Mouse (Mus musculus) lung, embryonic 14.5 days (tissue): ENCODE data around the gene Zc3hav1l. TPM values are rescaled to one million over a fixed set of nuclear protein-coding genes. Genes with fewer than 3 reads are reported as not detected.
A peak's percentile ranks its signal among the peaks of the same experiment; 100 is the strongest.

Experiments used
- ATAC-seq: fragments of 200-750 bp; cut with Nextera tagmentation; 2 replicates; pipeline ENCODE4 v1.8.0; 2017; ENCODE audit warnings: mild to moderate bottlenecking, moderate TSS enrichment, moderate library complexity; ENCODE audit not compliant: insufficient read depth
- DNase-seq: peaks from one replicate; pipeline ENCODE4 v3.0.0-alpha.2; 2015
- H3K27ac ChIP-seq: fragments of 300-500 bp; sonication (generic); 2 replicates; pipeline ENCODE4 v1.5.1; 2014; ENCODE audit warnings: low read depth, mild to moderate bottlenecking, moderate library complexity
- H3K27me3 ChIP-seq: fragments of 300-500 bp; sonication (generic); 2 replicates; pipeline ENCODE4 v1.6.1; 2014; ENCODE audit warnings: low read length, control low read depth; ENCODE audit not compliant: insufficient read depth
- H3K36me3 ChIP-seq: fragments of 300-500 bp; sonication (generic); 2 replicates; pipeline ENCODE4 v1.6.1; 2014; ENCODE audit warnings: control low read depth; ENCODE audit not compliant: insufficient read depth
- H3K4me1 ChIP-seq: fragments of 300-500 bp; sonication (generic); 2 replicates; pipeline ENCODE4 v1.6.1; 2014; ENCODE audit warnings: antibody characterized with exemption, control low read depth; ENCODE audit not compliant: insufficient read depth
- H3K4me2 ChIP-seq: fragments of 300-500 bp; sonication (generic); 2 replicates; pipeline ENCODE4 v1.6.1; 2014; ENCODE audit warnings: mild to moderate bottlenecking
- H3K4me3 ChIP-seq: fragments of 300-500 bp; sonication (generic); 2 replicates; pipeline ENCODE4 v1.5.1; 2014; ENCODE audit warnings: low read depth, low read length
- H3K9ac ChIP-seq: fragments of 300-500 bp; sonication (generic); 2 replicates; pipeline ENCODE4 v1.6.1; 2014
- H3K9me3 ChIP-seq: fragments of 300-500 bp; sonication (generic); 2 replicates; pipeline ENCODE4 v1.6.1; 2016; ENCODE audit warnings: low read depth, low read length, control low read depth
- CTCF ChIP-seq: IDR thresholded peaks from 2 replicates; pipeline ENCODE4 v1.5.1; 2016; ENCODE audit warnings: antibody characterized with exemption, low read depth
- WGBS: fragments of 180-500 bp; shearing (Covaris S2); extraction: QIAGEN DNeasy Blood & Tissue Kit; methylation state at CpG from one replicate; pipeline ENCODE4 v1.1.7; 2014; 5-methylcytosine and 5-hydroxymethylcytosine counted together
- polyA plus RNA-seq: library from polyadenylated mRNA; unstranded; fragments of >200 nt; fragmentation: Nextera tagmentation; extraction: Ambion mirVana; gene quantifications from 2 replicates; pipeline ENCODE4 v1.2.1, GENCODE M21; 2014

Zc3hav1l gene
- polyA plus RNA-seq, 1 experiment from 2014 or later, result 14.2 TPM

DNA sequence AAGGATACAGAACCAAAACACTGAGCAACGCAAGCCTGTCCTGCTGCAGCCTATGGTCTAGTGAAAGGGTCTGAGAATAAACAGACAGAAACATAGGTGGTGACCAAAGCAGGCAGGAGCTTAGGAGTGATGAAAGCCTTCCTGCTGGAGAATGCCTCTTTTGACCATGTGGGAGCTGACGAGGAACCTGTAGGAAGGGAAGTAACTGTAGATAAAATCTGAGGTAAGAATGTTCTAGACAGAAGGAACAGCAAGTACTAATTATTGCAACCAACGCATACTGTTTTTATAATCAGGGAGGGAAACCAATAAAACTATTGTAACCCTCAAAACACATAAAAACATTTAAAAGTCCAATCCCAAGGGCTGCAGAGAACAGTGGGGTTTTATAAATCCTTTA lies 54.9 kb downstream of the Zc3hav1l start:
- Histone ChIP-seq H3K9ac (no peak overlapping the region), H3K27me3 (no peaks in the 10 kb centered on the region), H3K27ac (no peak overlapping the region), H3K36me3 (no peaks in the 10 kb centered on the region; the same call in 1 of the 2 replicates), H3K4me2 (no peak overlapping the region), H3K9me3 (no peaks in the 10 kb centered on the region), H3K4me1 (no peaks in the 10 kb centered on the region), H3K4me3 (no peak overlapping the region)
- no peak for TF ChIP-seq CTCF
- WGBS, result 56% methylated on average over 3 of the region's 3 CpGs
- DNase-seq, result no peak
- no peak for ATAC-seq

DNA sequence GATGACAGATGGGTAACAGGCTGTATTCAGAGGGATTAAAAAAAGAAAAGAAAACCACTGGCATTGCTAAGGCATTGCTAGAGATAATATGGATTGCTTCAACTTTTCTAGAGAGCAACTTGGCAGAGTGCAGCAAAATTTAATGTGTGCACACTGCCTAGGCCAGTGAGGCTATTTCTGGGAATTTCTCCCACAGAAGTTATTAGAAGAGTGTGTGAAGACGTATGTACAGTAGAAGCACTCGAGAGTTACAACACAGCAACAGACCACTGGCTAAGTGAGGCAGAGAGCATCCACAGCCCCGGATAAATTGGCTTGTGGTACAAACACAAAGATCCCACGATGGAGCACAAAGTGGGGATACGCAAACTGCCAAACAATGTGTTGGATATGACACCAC lies 56.2 kb downstream of the Zc3hav1l start:
- no peak overlapping the region for H3K27ac ChIP-seq
- H3K27me3 ChIP-seq, result no peaks in the 10 kb centered on the region
- no peak for TF ChIP-seq CTCF
- H3K4me2 ChIP-seq, result no peak overlapping the region
- no peaks in the 10 kb centered on the region for H3K4me1 ChIP-seq
- H3K36me3 ChIP-seq, result no peaks in the 10 kb centered on the region
- ATAC-seq (no peak), DNase-seq (peak; percentile 34)
- no peak overlapping the region for H3K9ac ChIP-seq
- H3K9me3 ChIP-seq, result no peaks in the 10 kb centered on the region
- H3K4me3 ChIP-seq, result no peak overlapping the region
- 64% methylated on average over 5 of the region's 5 CpGs for WGBS

DNA sequence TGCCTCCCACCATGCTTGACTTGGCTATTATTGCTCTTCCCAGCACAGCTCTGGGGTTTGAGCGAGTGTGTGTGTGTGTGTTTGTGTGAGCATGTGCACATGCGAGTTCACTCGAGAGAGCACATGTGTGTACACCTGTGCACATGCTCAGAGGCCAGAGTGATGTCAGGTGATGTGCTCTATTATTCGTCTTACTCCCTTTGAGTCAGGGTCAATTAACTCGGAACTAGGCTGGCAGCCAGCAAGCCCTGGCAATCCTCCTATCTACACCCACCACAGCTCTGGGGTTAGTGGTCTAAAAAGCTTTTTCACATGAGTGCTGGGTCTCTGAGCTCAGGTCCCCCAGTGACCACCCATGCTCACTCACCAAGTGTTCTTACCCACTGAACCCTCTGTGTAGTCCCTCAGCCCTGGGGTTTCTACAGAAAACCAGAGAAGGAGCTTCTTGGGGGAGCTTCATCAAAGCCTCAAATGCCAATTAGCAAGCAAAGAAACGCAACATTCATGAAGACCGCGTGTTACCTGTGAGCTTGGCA lies 56.7 kb downstream of the Zc3hav1l start:
- H3K9me3 ChIP-seq, result no peaks in the 10 kb centered on the region
- no peak overlapping the region for H3K9ac ChIP-seq
- H3K4me2 ChIP-seq, result no peak overlapping the region
- no peaks in the 10 kb centered on the region for H3K27me3 ChIP-seq
- no peak for TF ChIP-seq CTCF
- H3K36me3 ChIP-seq, result no peaks in the 10 kb centered on the region
- no peak for DNase-seq
- H3K4me1 ChIP-seq, result no peaks in the 10 kb centered on the region
- ATAC-seq, result no peak
- WGBS, result 88% methylated on average over 8 of the region's 8 CpGs
- H3K27ac ChIP-seq, result no peak overlapping the region
- no peak overlapping the region for H3K4me3 ChIP-seq

DNA sequence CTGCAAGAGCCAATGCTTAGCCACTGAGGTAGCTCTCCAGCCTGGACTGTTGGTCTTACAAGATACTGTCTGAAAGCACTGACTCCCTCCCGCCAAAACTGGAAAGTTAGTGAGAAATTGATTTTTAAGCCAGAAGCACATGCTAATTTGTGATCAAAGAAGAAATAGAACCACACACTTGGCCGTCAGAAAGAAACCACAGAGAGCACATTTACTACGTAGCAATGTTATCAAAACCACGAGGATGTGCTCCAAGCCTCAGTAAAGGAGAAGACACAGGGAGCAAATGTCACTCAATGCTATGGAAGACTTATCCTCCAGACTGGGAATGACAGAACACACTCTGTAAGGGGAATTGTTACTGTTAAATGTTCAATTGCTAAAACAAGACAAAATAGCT lies 57.6 kb downstream of the Zc3hav1l start:
- H3K4me2 ChIP-seq, result no peak overlapping the region
- no peak overlapping the region for H3K4me3 ChIP-seq
- 72% methylated on average over 4 of the region's 4 CpGs for WGBS
- no peaks in the 10 kb centered on the region for H3K9me3 ChIP-seq
- no peak overlapping the region for H3K9ac ChIP-seq
- TF ChIP-seq CTCF, result no peak
- DNase-seq (no peak), ATAC-seq (no peak)
- no peak overlapping the region for H3K27ac ChIP-seq
- no peaks in the 10 kb centered on the region for H3K4me1 ChIP-seq
- no peaks in the 10 kb centered on the region for H3K36me3 ChIP-seq
- H3K27me3 ChIP-seq, result no peaks in the 10 kb centered on the region

DNA sequence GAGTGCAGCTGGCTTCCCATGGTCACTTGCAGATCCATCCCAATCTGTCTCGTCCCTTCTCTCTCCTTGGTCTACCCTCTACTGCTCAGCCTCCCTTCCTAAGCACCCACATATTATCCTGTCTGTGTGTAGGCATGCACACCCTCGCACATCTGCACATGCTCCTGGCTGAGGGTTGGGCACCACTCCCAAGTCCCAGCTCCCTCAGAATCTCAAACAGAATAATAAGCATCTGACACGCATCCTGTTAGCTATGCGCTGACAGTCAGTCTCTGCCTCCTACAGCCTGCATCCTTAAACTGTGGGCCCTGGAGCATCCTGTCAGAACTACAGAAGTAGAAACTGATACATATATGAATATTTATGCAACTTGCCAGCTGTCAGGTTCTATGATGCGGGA lies 58.4 kb downstream of the Zc3hav1l start:
- ATAC-seq, result peak; percentile 24; the same call in 1 of the 2 replicates
- no peak for DNase-seq
- TF ChIP-seq CTCF, result no peak

DNA sequence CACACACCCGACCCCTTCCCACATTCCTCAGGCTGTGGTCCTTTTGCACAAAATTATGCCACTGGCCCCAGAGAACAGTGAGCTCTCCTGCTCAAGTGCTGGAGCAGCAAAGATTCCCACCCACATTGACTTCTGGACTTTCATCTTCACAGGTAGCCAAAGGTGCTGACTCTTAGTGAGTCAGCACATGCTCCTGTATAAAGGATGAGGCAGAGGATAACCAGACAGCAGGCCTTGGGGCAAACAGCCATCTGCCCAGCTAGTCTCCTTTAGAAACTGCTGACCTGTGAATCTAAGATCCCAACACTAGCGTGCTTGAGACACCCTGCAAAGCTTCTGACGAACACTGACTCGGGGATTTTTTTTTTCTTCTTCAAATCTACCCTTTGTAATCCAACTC lies 60.7 kb downstream of the Zc3hav1l start:
- 77% methylated on average over 4 of the region's 4 CpGs for WGBS
- no peak overlapping the region for H3K4me3 ChIP-seq
- no peak for DNase-seq
- H3K36me3 ChIP-seq, result no peaks in the 10 kb centered on the region
- no peak overlapping the region for H3K4me2 ChIP-seq
- no peak for ATAC-seq
- no peaks in the 10 kb centered on the region for H3K9me3 ChIP-seq
- TF ChIP-seq CTCF, result no peak
- no peak overlapping the region for H3K27ac ChIP-seq
- H3K9ac ChIP-seq, result no peak overlapping the region
- no peaks in the 10 kb centered on the region for H3K4me1 ChIP-seq
- H3K27me3 ChIP-seq, result no peaks in the 10 kb centered on the region

More for the DNA sequence above, 58.4 kb downstream of the Zc3hav1l start:
- H3K4me1 ChIP-seq, result no peaks in the 10 kb centered on the region
- no peaks in the 10 kb centered on the region for H3K36me3 ChIP-seq
- H3K9me3 ChIP-seq, result no peaks in the 10 kb centered on the region
- 60% methylated on average over 5 of the region's 5 CpGs for WGBS
- H3K4me2 ChIP-seq, result no peak overlapping the region
- no peak overlapping the region for H3K9ac ChIP-seq
- no peaks in the 10 kb centered on the region for H3K27me3 ChIP-seq
- no peak overlapping the region for H3K4me3 ChIP-seq
- no peak overlapping the region for H3K27ac ChIP-seq

Other genes starting within 250 kb of the Zc3hav1l start
- gene Tmem213, start 190.0 kb downstream of the Zc3hav1l start, polyA plus RNA-seq, result 4.4 and 5.9 TPM in 2 replicates
- 0.14 and 0.34 TPM in 2 replicates for gene Atp6v0a4, start 174.7 kb downstream of the Zc3hav1l start, polyA plus RNA-seq
- gene D630045J12Rik, start 45.2 kb downstream of the Zc3hav1l start, polyA plus RNA-seq, result 5.9 and 6.2 TPM in 2 replicates
- 4.7 and 5.7 TPM in 2 replicates for gene Zc3hav1, start 55.3 kb upstream of the Zc3hav1l start, polyA plus RNA-seq
- 9.0 and 9.2 TPM in 2 replicates for gene Ttc26, start 82.2 kb upstream of the Zc3hav1l start, polyA plus RNA-seq
- 16.4 and 17.4 TPM in 2 replicates for gene Ubn2, start 134.7 kb upstream of the Zc3hav1l start, polyA plus RNA-seq
- gene Fmc1, start 234.2 kb upstream of the Zc3hav1l start, polyA plus RNA-seq, result 102 and 109 TPM in 2 replicates